Mouse (Mus musculus): ENCODE results near the gene Actrt3.
"Not testable (repeated sequence)": the region's sequence is repeated elsewhere in the genome, so short reads cannot be mapped to it uniquely, and the experiment has no call there.

GRCm38 (mm10) chr3:30566333-30566732 is 33.4 kb downstream of the Actrt3 start:
- TF ChIP-seq SIN3A (IDR thresholded peaks at IDR 0.05; ENCODE audit: low read length); MEF2A (IDR thresholded peaks at IDR 0.05; ENCODE audit: borderline replicate concordance, low read depth, low read length): not testable (repeated sequence)
